Mouse (Mus musculus) adrenal gland, adult 2 months (tissue): ENCODE data around the gene Itpripl2. TPM values are rescaled to one million over a fixed set of nuclear protein-coding genes. Genes with fewer than 3 reads are reported as not detected.

Source experiments
- DNase-seq: peaks from one replicate; pipeline ENCODE4 v3.0.0; 2021
- long read RNA-seq: library from polyadenylated mRNA; stranded (forward); transcript quantifications from one replicate; pipeline ENCODE4 v2.0.0, GENCODE M21; 2021
- polyA plus RNA-seq: library from polyadenylated mRNA; depleted of rRNA; stranded (reverse); fragments of >200 nt; gene quantifications from 2 replicates; pipeline ENCODE4 v1.2.3, GENCODE M21; 2012; rRNA removed
- total RNA-seq, 2 experiments: library from RNA; stranded (reverse); gene quantifications; 2 replicates each; pipeline ENCODE4 v1.2.3; 2021

Gene Itpripl2
- total RNA-seq: 10 to 100 TPM; 10.4 to 18.6 TPM
- 16.4 and 19.5 TPM in 2 replicates for polyA plus RNA-seq
- long read RNA-seq, full-length matches to known transcripts: 1 of 1 reads
- long read RNA-seq, partial matches to known transcripts: 0 of 1 reads
- long read RNA-seq, other reads (novel, unspliced or antisense): 0 of 1 reads

GRCm38 (mm10) chr7:118491431-118492147 is at the start of gene Itpripl2:
Itpripl2 (minus strand) TSS chr7:118491975.
- peak; percentile 90 for DNase-seq

- no peak for DNase-seq
These were observed 43.3 kb upstream of the Itpripl2 start for GRCm38 (mm10) chr7:118535076-118535475.

GRCm38 (mm10) chr7:118534326-118534725 is 42.6 kb upstream of the Itpripl2 start:
- no peak for DNase-seq

GRCm38 (mm10) chr7:118533178-118533578 is 41.4 kb upstream of the Itpripl2 start, which contains the start of gene Coq7:
Coq7 (minus strand) TSS chr7:118533356.
- peak; percentile 96 for DNase-seq

- DNase-seq: peak; percentile 97
These were observed 40.9 kb upstream of the Itpripl2 start for GRCm38 (mm10) chr7:118532519-118533177.

- DNase-seq: peak; percentile 34
These were observed 35.2 kb upstream of the Itpripl2 start for GRCm38 (mm10) chr7:118526967-118527366.

GRCm38 (mm10) chr7:118522077-118522476 is 30.3 kb upstream of the Itpripl2 start:
- DNase-seq: no peak

GRCm38 (mm10) chr7:118519661-118520060 is 27.9 kb upstream of the Itpripl2 start:
- DNase-seq: peak; percentile 5

- DNase-seq: peak; percentile 82
These were observed 26.9 kb upstream of the Itpripl2 start for GRCm38 (mm10) chr7:118518687-118519086.

- peak; percentile 6 for DNase-seq
These were observed 26.0 kb upstream of the Itpripl2 start for GRCm38 (mm10) chr7:118517819-118518218.

GRCm38 (mm10) chr7:118508556-118508955 is 16.8 kb upstream of the Itpripl2 start:
- DNase-seq: no peak

GRCm38 (mm10) chr7:118503844-118504243 is 12.1 kb upstream of the Itpripl2 start:
- DNase-seq: no peak

- no peak for DNase-seq
These were observed 10.6 kb upstream of the Itpripl2 start for GRCm38 (mm10) chr7:118502333-118502732.

GRCm38 (mm10) chr7:118499784-118500435 is 8.1 kb upstream of the Itpripl2 start:
- no peak for DNase-seq

GRCm38 (mm10) chr7:118498984-118499783 is 7.4 kb upstream of the Itpripl2 start:
- DNase-seq: no peak

GRCm38 (mm10) chr7:118494892-118495579 is 3.3 kb upstream of the Itpripl2 start:
- no peak for DNase-seq

- DNase-seq: no peak
These were observed 2.1 kb upstream of the Itpripl2 start for GRCm38 (mm10) chr7:118493892-118494291.

GRCm38 (mm10) chr7:118490666-118491430 is 927 bp downstream of the Itpripl2 start:
- DNase-seq: no peak

- peak; percentile 12 for DNase-seq
These were observed 1.8 kb downstream of the Itpripl2 start for GRCm38 (mm10) chr7:118489706-118490665.
